Mouse (Mus musculus) CH12.LX (cell line): Measurements from ENCODE around the gene 4931422A03Rik. TPM values are rescaled to one million over a fixed set of nuclear protein-coding genes. Genes with fewer than 3 reads are reported as not detected.

ENCODE experiments used
- DNase-seq: peaks from one replicate; pipeline ENCODE4 v3.0.0-alpha.2; 2013; ENCODE audit errors: extremely low read depth
- H3K27ac ChIP-seq: 2 replicates; pipeline ENCODE4 v1.5.1; 2012; ENCODE audit warnings: low read depth, mild to moderate bottlenecking, control low read depth, moderate library complexity; ENCODE audit not compliant: insufficient read depth
- H3K27me3 ChIP-seq: replicated peaks from 2 replicates; pipeline ENCODE3; 2012; ENCODE audit warnings: inconsistent platforms
- H3K36me3 ChIP-seq, 2 experiments: replicated peaks in 1 of 2; 2 replicates each; pipeline versions ENCODE3 to v1.6.1; 2012; ENCODE audit warnings: inconsistent platforms in 1 of 2, low read length in 1 of 2, mild to moderate bottlenecking in 1 of 2, mixed read lengths in 1 of 2, moderate library complexity in 1 of 2; ENCODE audit not compliant: control insufficient read depth in 1 of 2, insufficient read depth in 1 of 2
- H3K4me1 ChIP-seq, 2 experiments: 2 replicates each; pipeline ENCODE4 v1.6.1; 2012; ENCODE audit warnings: inconsistent platforms in 1 of 2, moderate library complexity in 1 of 2; ENCODE audit not compliant: insufficient read depth in 2 of 2, control insufficient read depth in 1 of 2
- H3K4me2 ChIP-seq: 2 replicates; pipeline ENCODE4 v1.6.1; 2012; ENCODE audit warnings: low read depth, mild to moderate bottlenecking, control low read depth; ENCODE audit not compliant: poor library complexity, insufficient read depth, severe bottlenecking
- H3K4me3 ChIP-seq, 3 experiments: fragments of 150-350 bp in 1 of 3; sonication (generic) in 1 of 3; replicated peaks in 1 of 3; 2 replicates each; pipeline versions ENCODE3 to v1.5.1; 2011 to 2012; ENCODE audit warnings: low read depth in 2 of 3, low read length in 2 of 3, mild to moderate bottlenecking in 2 of 3, moderate library complexity in 2 of 3, control low read depth in 1 of 3, improper control_type of control experiment in 1 of 3, inconsistent platforms in 1 of 3, mixed read lengths in 1 of 3; ENCODE audit not compliant: poor library complexity in 1 of 3
- H3K79me2 ChIP-seq: replicated peaks from 2 replicates; pipeline ENCODE4 v1.6.1; 2012; ENCODE audit warnings: mild to moderate bottlenecking, moderate library complexity; ENCODE audit not compliant: control insufficient read depth, poor library complexity, insufficient read depth, severe bottlenecking; ENCODE audit errors: extremely low read depth
- H3K9ac ChIP-seq: 2 replicates; pipeline ENCODE4 v1.6.1; 2012; ENCODE audit warnings: low read depth, mild to moderate bottlenecking, control low read depth, moderate library complexity; ENCODE audit not compliant: insufficient read depth
- H3K9me3 ChIP-seq: replicated peaks from 2 replicates; pipeline ENCODE3; 2012; ENCODE audit warnings: low read length, inconsistent platforms, mixed read lengths
- BHLHE40 ChIP-seq: IDR thresholded peaks from 2 replicates; pipeline ENCODE4 v1.6.1; 2011; ENCODE audit warnings: mild to moderate bottlenecking, low read depth, low read length, improper control_type of control experiment
- CHD1 ChIP-seq: IDR thresholded peaks from 2 replicates; pipeline ENCODE4 v1.6.1; 2012; ENCODE audit warnings: low read depth, low read length, improper control_type of control experiment, inconsistent platforms
- E2F4 ChIP-seq: IDR thresholded peaks from 2 replicates; pipeline ENCODE4 v1.6.1; 2011; ENCODE audit warnings: low read depth, low read length, improper control_type of control experiment; ENCODE audit not compliant: insufficient replicate concordance
- ELF1 ChIP-seq: IDR thresholded peaks from 2 replicates; pipeline ENCODE4 v1.6.1; 2014; ENCODE audit warnings: low read depth, mild to moderate bottlenecking, inconsistent platforms, low read length, improper control_type of control experiment
- EP300 ChIP-seq: IDR thresholded peaks from 2 replicates; pipeline ENCODE4 v1.6.1; 2011; ENCODE audit warnings: low read length, improper control_type of control experiment
- ETS1 ChIP-seq: conservative IDR thresholded peaks from 2 replicates; pipeline ENCODE4 v1.6.1; 2012; ENCODE audit warnings: low read depth, mild to moderate bottlenecking, inconsistent platforms, low read length, improper control_type of control experiment, moderate library complexity
- GABPA ChIP-seq: IDR thresholded peaks from 2 replicates; pipeline ENCODE4 v1.6.1; 2012; ENCODE audit warnings: low read depth, low read length, improper control_type of control experiment, inconsistent platforms; ENCODE audit not compliant: insufficient replicate concordance
- HCFC1 ChIP-seq: IDR thresholded peaks from 2 replicates; pipeline ENCODE4 v1.6.1; 2012; ENCODE audit warnings: low read depth, mild to moderate bottlenecking, inconsistent platforms, low read length, improper control_type of control experiment
- IRF4 ChIP-seq: IDR thresholded peaks from 2 replicates; pipeline ENCODE4 v1.6.1; 2014; ENCODE audit warnings: low read depth, mild to moderate bottlenecking, inconsistent platforms, low read length, improper control_type of control experiment
- JUND ChIP-seq: conservative IDR thresholded peaks from 2 replicates; pipeline ENCODE4 v1.6.1; 2011; ENCODE audit warnings: low read depth, low read length, improper control_type of control experiment
- MAFK ChIP-seq: IDR thresholded peaks from 2 replicates; pipeline ENCODE4 v1.6.1; 2011; ENCODE audit warnings: low read length, improper control_type of control experiment; ENCODE audit not compliant: insufficient replicate concordance
- MAX ChIP-seq: IDR thresholded peaks from 2 replicates; pipeline ENCODE4 v1.6.1; 2011; ENCODE audit warnings: low read length, improper control_type of control experiment
- MAZ ChIP-seq: IDR thresholded peaks from 2 replicates; pipeline ENCODE4 v1.6.1; 2012; ENCODE audit warnings: low read depth, mild to moderate bottlenecking, inconsistent platforms, low read length, improper control_type of control experiment, moderate library complexity
- MEF2A ChIP-seq: IDR thresholded peaks from 2 replicates; pipeline ENCODE4 v1.6.1; 2014; ENCODE audit warnings: low read depth, mild to moderate bottlenecking, inconsistent platforms, low read length, improper control_type of control experiment, borderline replicate concordance
- MYC ChIP-seq: IDR thresholded peaks from 2 replicates; pipeline ENCODE4 v1.6.1; 2011; ENCODE audit warnings: low read depth, mild to moderate bottlenecking, improper control_type of control experiment, low read length
- NELFE ChIP-seq: IDR thresholded peaks from 2 replicates; pipeline ENCODE4 v1.6.1; 2011; ENCODE audit warnings: low read depth, low read length, improper control_type of control experiment
- PAX5 ChIP-seq: IDR thresholded peaks from 2 replicates; pipeline ENCODE4 v1.6.1; 2012; ENCODE audit warnings: low read length, inconsistent platforms, mixed read lengths
- POLR2AphosphoS2 ChIP-seq: IDR thresholded peaks from 2 replicates; pipeline ENCODE4 v1.6.1; 2011; ENCODE audit warnings: low read depth, low read length, improper control_type of control experiment
- RAD21 ChIP-seq: IDR thresholded peaks from 2 replicates; pipeline ENCODE4 v1.6.1; 2011; ENCODE audit warnings: low read depth, mild to moderate bottlenecking, low read length, improper control_type of control experiment, moderate library complexity
- RCOR1 ChIP-seq: conservative IDR thresholded peaks from 2 replicates; pipeline ENCODE4 v1.6.1; 2012; ENCODE audit warnings: low read depth, mild to moderate bottlenecking, inconsistent platforms, low read length, improper control_type of control experiment
- TCF12 ChIP-seq: IDR thresholded peaks from 2 replicates; pipeline ENCODE4 v1.6.1; 2014; ENCODE audit warnings: low read depth, mild to moderate bottlenecking, inconsistent platforms, low read length, improper control_type of control experiment
- UBTF ChIP-seq: IDR thresholded peaks from 2 replicates; pipeline ENCODE4 v1.6.1; 2012; ENCODE audit warnings: low read depth, mild to moderate bottlenecking, inconsistent platforms, low read length, improper control_type of control experiment, moderate library complexity
- USF1 ChIP-seq: IDR thresholded peaks from 2 replicates; pipeline ENCODE4 v1.6.1; 2014; ENCODE audit warnings: low read depth, mild to moderate bottlenecking, inconsistent platforms, low read length, improper control_type of control experiment
- USF2 ChIP-seq: conservative IDR thresholded peaks from 2 replicates; pipeline ENCODE4 v1.6.1; 2011; ENCODE audit warnings: low read depth, low read length, improper control_type of control experiment
- ZC3H11A ChIP-seq: IDR thresholded peaks from 2 replicates; pipeline ENCODE4 v1.6.1; 2012; ENCODE audit warnings: low read depth, mild to moderate bottlenecking, inconsistent platforms, low read length, improper control_type of control experiment
- ZKSCAN1 ChIP-seq: IDR thresholded peaks from 2 replicates; pipeline ENCODE4 v1.6.1; 2012; ENCODE audit warnings: low read depth, inconsistent platforms, low read length, improper control_type of control experiment, borderline replicate concordance
- ZMIZ1 ChIP-seq: IDR thresholded peaks from 2 replicates; pipeline ENCODE4 v1.6.1; 2012; ENCODE audit warnings: low read depth, mild to moderate bottlenecking, inconsistent platforms, low read length, improper control_type of control experiment
- ZNF384 ChIP-seq: IDR thresholded peaks from 2 replicates; pipeline ENCODE4 v1.6.1; 2012; ENCODE audit warnings: low read depth, low read length, improper control_type of control experiment, inconsistent platforms
- dilution Hi-C: fragments of 300-500 bp; cut with MboI; formaldehyde crosslinking; loops from 2 replicates; pipeline ENCODE4 v1.14.3; 2020; ENCODE audit warnings: low sequenced_read_pairs; ENCODE audit not compliant: extremely low pct_unique_long_range_greater_than_20kb, extremely low pct_ligation_motif_present
- in situ Hi-C: fragments of 300-500 bp; cut with MboI; formaldehyde crosslinking; loops from 3 replicates; pipeline ENCODE4 v1.14.3; 2019; ENCODE audit warnings: low sequenced_read_pairs, low pct_ligation_motif_present, low pct_unique_long_range_greater_than_20kb, mixed read lengths
- polyA plus RNA-seq: library from polyadenylated mRNA; unstranded; fragments of >175 nt; gene quantifications from 2 replicates; pipeline ENCODE4 v1.2.1, GENCODE M21; 2012; ENCODE audit warnings: low read depth; ENCODE audit not compliant: insufficient read length
- total RNA-seq, 2 experiments: library from RNA; depleted of rRNA; stranded (reverse); fragments of 300-350 nt in 1 of 2; fragments of >200 nt in 1 of 2; gene quantifications; 2 replicates each; pipeline ENCODE4 v1.2.3; 2012 to 2014

Gene 4931422A03Rik
- total and polyA plus RNA-seq, 3 experiments, result 0.68 to 2.4 TPM; not detected in 1

GRCm38 (mm10) chr2:104007793-104008519, 20.2 kb downstream of the 4931422A03Rik start:
- in situ Hi-C loops (loop anchor here (10.0 kb wide), 2 partner anchors 263 to 443 kb away; partner anchors contain the start of gene Abtb2), dilution Hi-C loops (no loop called here)
- Histone ChIP-seq H3K27ac (no peak overlapping the region), H3K9me3 (no peaks in the 10 kb centered on the region), H3K4me2 (no peak overlapping the region), H3K4me3 (no peak overlapping the region), H3K79me2 (no peaks in the 10 kb centered on the region), H3K9ac (no peak overlapping the region), H3K4me1 (no peaks in the 10 kb centered on the region), H3K27me3 (peaks cover 8% of the 10 kb centered on the region), H3K36me3 (no peaks in the 10 kb centered on the region)
- no peak for TF ChIP-seq MEF2A
- TF ChIP-seq IRF4, result no peak
- no peak for TF ChIP-seq CHD1
- TF ChIP-seq MAZ, result no peak
- no peak for TF ChIP-seq JUND
- TF ChIP-seq GABPA, result no peak
- TF ChIP-seq RCOR1, result no peak
- no peak for TF ChIP-seq TCF12
- no peak for TF ChIP-seq UBTF
- no peak for TF ChIP-seq ZNF384
- no peak for TF ChIP-seq ETS1
- TF ChIP-seq NELFE, result no peak
- TF ChIP-seq RAD21, result no peak
- no peak for TF ChIP-seq ZC3H11A
- no peak for DNase-seq

GRCm38 (mm10) chr2:104002711-104003413, 25.3 kb downstream of the 4931422A03Rik start:
- Histone ChIP-seq H3K79me2 (no peaks in the 10 kb centered on the region), H3K27me3 (peaks cover 8% of the 10 kb centered on the region), H3K9ac (no peak overlapping the region), H3K4me3 (no peak overlapping the region), H3K36me3 (no peaks in the 10 kb centered on the region), H3K4me2 (peak overlapping the region; percentile 33), H3K9me3 (no peaks in the 10 kb centered on the region), H3K27ac (no peak overlapping the region), H3K4me1 (no peaks in the 10 kb centered on the region)
- DNase-seq, result peak; percentile 67
- in situ Hi-C loops (loop anchor here (10.0 kb wide), 2 partner anchors 258 to 438 kb away; partner anchors contain the start of gene Abtb2), dilution Hi-C loops (no loop called here)
- TF ChIP-seq CHD1, result no peak
- no peak for TF ChIP-seq PAX5
- peak; percentile 39; the same call in 1 of the 2 replicates for TF ChIP-seq MAFK
- no peak for TF ChIP-seq BHLHE40
- no peak for TF ChIP-seq HCFC1
- TF ChIP-seq ELF1, result no peak
- no peak for TF ChIP-seq E2F4
- no peak for TF ChIP-seq ZNF384
- TF ChIP-seq RCOR1, result no peak
- TF ChIP-seq MAZ, result no peak
- TF ChIP-seq RAD21, result peak; percentile 87
- TF ChIP-seq TCF12, result no peak
- TF ChIP-seq MYC, result no peak
- no peak for TF ChIP-seq EP300
- no peak for TF ChIP-seq JUND
- no peak for TF ChIP-seq POLR2AphosphoS2
- TF ChIP-seq ZMIZ1, result no peak
- TF ChIP-seq GABPA, result no peak
- TF ChIP-seq MAX, result no peak
- TF ChIP-seq USF2, result no peak
- no peak for TF ChIP-seq IRF4
- TF ChIP-seq ZKSCAN1, result no peak
- TF ChIP-seq USF1, result no peak
- TF ChIP-seq ETS1, result no peak
- TF ChIP-seq MEF2A, result no peak
